ENCODE assay signal across 8 mouse cellular contexts in genomic region chr5:66337969-66338345, GRCm38 (mm10).
DNase-seq lines count a peak whose midpoint lies in the region; ATAC-seq lines count a peak whose summit lies in the region.

No protein-coding gene starts in this region.

- H3K27ac ChIP-seq in hindbrain, embryonic 10.5 days: peak overlapping the region; percentile 85
- peak overlapping the region; percentile 79; the same call in 1 of the 2 replicates for H3K27ac ChIP-seq in limb, embryonic 10.5 days
- H3K27ac ChIP-seq in midbrain, embryonic 16.5 days (ENCODE audit: low read length): peak overlapping the region; percentile 73

- H3K4me1 ChIP-seq in hindbrain, embryonic 10.5 days (replicated peaks): peaks cover 41% of the 10 kb centered on the region
- peaks cover 36% of the 10 kb centered on the region for H3K4me1 ChIP-seq in limb, embryonic 10.5 days
- H3K4me1 ChIP-seq in midbrain, embryonic 16.5 days (ENCODE audit: control insufficient read depth, insufficient read depth, low read length): peaks cover 45% of the 10 kb centered on the region

- H3K27me3 ChIP-seq in hindbrain, embryonic 10.5 days (ENCODE audit: insufficient read depth, poor library complexity, severe bottlenecking): peaks cover 33% of the 10 kb centered on the region; the same call in 1 of the 2 replicates
- H3K27me3 ChIP-seq in limb, embryonic 10.5 days (ENCODE audit: low read depth, poor library complexity, severe bottlenecking): peaks cover 34% of the 10 kb centered on the region; the same call in 1 of the 2 replicates
- no peaks in the 10 kb centered on the region for H3K27me3 ChIP-seq in midbrain, embryonic 16.5 days (ENCODE audit: control insufficient read depth, insufficient read depth, low read depth, low read length)

- peak; percentile 64 for ATAC-seq in midbrain, embryonic 16.5 days

- no peaks in the 10 kb centered on the region for H3K9me3 ChIP-seq in hindbrain, embryonic 10.5 days
- no peaks in the 10 kb centered on the region for H3K9me3 ChIP-seq in limb, embryonic 10.5 days (replicated peaks)
- H3K9me3 ChIP-seq in midbrain, embryonic 16.5 days (replicated peaks; ENCODE audit: control insufficient read depth, low read length, poor library complexity, severe bottlenecking): no peaks in the 10 kb centered on the region

- no peaks in the 10 kb centered on the region for H3K36me3 ChIP-seq in hindbrain, embryonic 10.5 days
- H3K36me3 ChIP-seq in limb, embryonic 10.5 days: no peaks in the 10 kb centered on the region
- H3K36me3 ChIP-seq in midbrain, embryonic 16.5 days (ENCODE audit: control insufficient read depth, insufficient read depth, low read length): no peaks in the 10 kb centered on the region

- WGBS in hindbrain, embryonic 10.5 days: 37% methylated on average over 6 of the region's 6 CpGs
- 46% methylated on average over 6 of the region's 6 CpGs for WGBS in limb, embryonic 10.5 days
- 18% methylated on average over 6 of the region's 6 CpGs for WGBS in midbrain, embryonic 16.5 days

- DNase-seq in right cerebral cortex, postnatal 10 days (ENCODE audit: low spot score in 2 of 2): peak; percentile 63 to 69
- no peak for DNase-seq in right cerebral cortex, postnatal 25 days
- peak; percentile 34 for DNase-seq in fat pad, adult 2 months (ENCODE audit: extremely low read depth, low read depth, low spot score)
- no peak for DNase-seq in hindbrain, embryonic 10.5 days (ENCODE audit: low spot score)
- DNase-seq in limb, embryonic 10.5 days (ENCODE audit: low spot score): no peak
- DNase-seq in thymus, postnatal 10 days (ENCODE audit: low spot score in 2 of 2): no peak
- DNase-seq in thymus, postnatal 0 days (ENCODE audit: low spot score): no peak

- H3K4me2 ChIP-seq in midbrain, embryonic 16.5 days (ENCODE audit: low read length): peak overlapping the region; percentile 83

- peak overlapping the region; percentile 60 for H3K4me3 ChIP-seq in hindbrain, embryonic 10.5 days
- H3K4me3 ChIP-seq in limb, embryonic 10.5 days: peak overlapping the region; percentile 60
- H3K4me3 ChIP-seq in midbrain, embryonic 16.5 days (ENCODE audit: low read depth, low read length): peak overlapping the region; percentile 57

- H3K9ac ChIP-seq in midbrain, embryonic 16.5 days (ENCODE audit: low read depth, low read length): peak overlapping the region; percentile 73

Comparison
In these comparisons a context has a peak if more than half of its experiments do, and no peak if none do; other contexts are left out.
1. DNase-seq: peak in right cerebral cortex, postnatal 10 days (2 of 2) and fat pad, adult 2 months (single experiment); none in right cerebral cortex, postnatal 25 days (single experiment), hindbrain, embryonic 10.5 days (single experiment), limb, embryonic 10.5 days (single experiment), thymus, postnatal 10 days (0 of 2) and thymus, postnatal 0 days (single experiment).
2. Peak in every context shown above with its lines, with median percentiles within 50 percentile points of each other: H3K27ac ChIP-seq and H3K4me3 ChIP-seq.